Mouse (Mus musculus) heart, embryonic 14.5 days (tissue): Measurements from ENCODE around the gene Tmcc2. TPM values are rescaled to one million over a fixed set of nuclear protein-coding genes. Genes with fewer than 3 reads are reported as not detected.
A peak's percentile ranks its signal among the peaks of the same experiment; 100 is the strongest.

ENCODE experiments used
- ATAC-seq: fragments of 200-750 bp; cut with Nextera tagmentation; 2 replicates; pipeline ENCODE4 v1.8.0; 2017; ENCODE audit warnings: low read depth, moderate TSS enrichment; ENCODE audit not compliant: insufficient number of reproducible peaks, insufficient read depth, low FRiP score
- H3K27ac ChIP-seq, 2 experiments: fragments of 200-500 bp in 1 of 2; fragments of 300-500 bp in 1 of 2; sonication (generic) in 1 of 2; replicated peaks in 1 of 2; 2 replicates each; pipeline ENCODE4 v1.5.1; 2012 to 2014; ENCODE audit warnings: low read depth in 2 of 2, low read length in 2 of 2, control low read depth in 1 of 2, mild to moderate bottlenecking in 1 of 2, mixed read lengths in 1 of 2; ENCODE audit not compliant: control insufficient read depth in 1 of 2, insufficient read depth in 1 of 2
- H3K27me3 ChIP-seq: fragments of 300-500 bp; sonication (generic); 2 replicates; pipeline ENCODE4 v1.6.1; 2014; ENCODE audit warnings: mild to moderate bottlenecking, low read length, control low read depth; ENCODE audit not compliant: control insufficient read depth, insufficient read depth
- H3K36me3 ChIP-seq: fragments of 300-500 bp; sonication (generic); 2 replicates; pipeline ENCODE4 v1.6.1; 2014; ENCODE audit warnings: mild to moderate bottlenecking, control low read depth, low read length, mixed read lengths; ENCODE audit not compliant: control insufficient read depth, insufficient read depth
- H3K4me1 ChIP-seq, 2 experiments: fragments of 200-500 bp in 1 of 2; fragments of 300-500 bp in 1 of 2; sonication (generic) in 1 of 2; 2 replicates each; pipeline ENCODE4 v1.6.1; 2012 to 2014; ENCODE audit warnings: low read length in 2 of 2, control low read depth in 1 of 2, mixed read lengths in 1 of 2; ENCODE audit not compliant: control insufficient read depth in 2 of 2, insufficient read depth in 2 of 2
- H3K4me2 ChIP-seq: fragments of 300-500 bp; sonication (generic); 2 replicates; pipeline ENCODE4 v1.6.1; 2014; ENCODE audit warnings: mild to moderate bottlenecking, low read length
- H3K4me3 ChIP-seq, 2 experiments: fragments of 200-500 bp in 1 of 2; fragments of 300-500 bp in 1 of 2; sonication (generic) in 1 of 2; 2 replicates each; pipeline ENCODE4 v1.5.1; 2012 to 2014; ENCODE audit warnings: low read length in 2 of 2, mild to moderate bottlenecking in 2 of 2, control low read depth in 1 of 2, low read depth in 1 of 2, moderate library complexity in 1 of 2; ENCODE audit not compliant: control insufficient read depth in 1 of 2, insufficient read depth in 1 of 2
- H3K9ac ChIP-seq: fragments of 300-500 bp; sonication (generic); 2 replicates; pipeline ENCODE4 v1.6.1; 2014; ENCODE audit warnings: mild to moderate bottlenecking, low read length
- H3K9me3 ChIP-seq: fragments of 300-500 bp; sonication (generic); 2 replicates; pipeline ENCODE4 v1.6.1; 2016; ENCODE audit warnings: low read length, control low read depth; ENCODE audit not compliant: control insufficient read depth
- WGBS: fragments of 180-500 bp; shearing (Covaris S2); extraction: QIAGEN DNeasy Blood & Tissue Kit; methylation state at CpG from one replicate; pipeline ENCODE4 v1.1.7; 2014; 5-methylcytosine and 5-hydroxymethylcytosine counted together
- polyA plus RNA-seq: library from polyadenylated mRNA; unstranded; fragments of >200 nt; fragmentation: Nextera tagmentation; extraction: Ambion mirVana; gene quantifications from 2 replicates; pipeline ENCODE4 v1.2.1, GENCODE M21; 2014

Tmcc2 gene
- polyA plus RNA-seq: 8.1 and 10.1 TPM in 2 replicates

- peak within 1 kb of the TSS in 1 of 2 experiments; percentile 70; a peak in 3 of 4 replicates for H3K27ac ChIP-seq
- peak within 1 kb of the TSS; percentile 87 for H3K9ac ChIP-seq
- under 1% methylated on average over 50 of the region's 50 CpGs for WGBS
- no peaks in the 10 kb centered on the region for H3K27me3 ChIP-seq
- H3K4me3 ChIP-seq: peak within 1 kb of the TSS; percentile 73 to 75
- H3K36me3 ChIP-seq: no peaks in the 10 kb centered on the region
- no peaks in the 10 kb centered on the region for H3K9me3 ChIP-seq
- peak; percentile 34; the same call in 1 of the 2 replicates for ATAC-seq
- peaks cover 20 to 26% of the 10 kb centered on the region in 2 experiments for H3K4me1 ChIP-seq
- peak within 1 kb of the TSS; percentile 95 for H3K4me2 ChIP-seq
These were observed at the start of gene Tmcc2 for GRCm38 (mm10) chr1:132390691-132391579. Tmcc2 (minus strand) TSS chr1:132391281.

- WGBS: 85% methylated on average over 5 of the region's 5 CpGs
These were observed 46.3 kb upstream of the Tmcc2 start for GRCm38 (mm10) chr1:132437389-132437788.

GRCm38 (mm10) chr1:132436960-132437359, 45.9 kb upstream of the Tmcc2 start:
- H3K9me3 ChIP-seq: no peaks in the 10 kb centered on the region
- H3K4me3 ChIP-seq: no peak overlapping the region
- 81% methylated on average over 1 of the region's 1 CpGs for WGBS
- no peak overlapping the region for H3K9ac ChIP-seq
- peaks cover 36% of the 10 kb centered on the region for H3K36me3 ChIP-seq
- no peak overlapping the region for H3K4me2 ChIP-seq
- ATAC-seq: no peak
- peaks cover 2 to 3% of the 10 kb centered on the region in 2 experiments; a peak in 2 of 4 replicates for H3K4me1 ChIP-seq
- H3K27ac ChIP-seq: no peak overlapping the region
- no peaks in the 10 kb centered on the region for H3K27me3 ChIP-seq

More at GRCm38 (mm10) chr1:132437389-132437788, 46.3 kb upstream of the Tmcc2 start:
- Histone ChIP-seq H3K4me2 (no peak overlapping the region), H3K27ac (no peak overlapping the region), H3K9ac (no peak overlapping the region), H3K27me3 (no peaks in the 10 kb centered on the region), H3K36me3 (peaks cover 40% of the 10 kb centered on the region), H3K9me3 (no peaks in the 10 kb centered on the region), H3K4me3 (no peak overlapping the region), H3K4me1 (no peaks in the 10 kb centered on the region)
- no peak for ATAC-seq

- Histone ChIP-seq H3K4me2 (no peak overlapping the region), H3K27me3 (no peaks in the 10 kb centered on the region), H3K36me3 (peaks cover 33% of the 10 kb centered on the region), H3K9me3 (no peaks in the 10 kb centered on the region), H3K4me1 (peaks cover 4 to 6% of the 10 kb centered on the region in 2 experiments; a peak in 3 of 4 replicates), H3K4me3 (no peak overlapping the region), H3K27ac (peak overlapping the region in 1 of 2 experiments; percentile 16; a peak in 1 of 4 replicates), H3K9ac (no peak overlapping the region)
- 74% methylated on average over 4 of the region's 4 CpGs for WGBS
- no peak for ATAC-seq
These were observed 45.4 kb upstream of the Tmcc2 start for GRCm38 (mm10) chr1:132436320-132436958.

DNA sequence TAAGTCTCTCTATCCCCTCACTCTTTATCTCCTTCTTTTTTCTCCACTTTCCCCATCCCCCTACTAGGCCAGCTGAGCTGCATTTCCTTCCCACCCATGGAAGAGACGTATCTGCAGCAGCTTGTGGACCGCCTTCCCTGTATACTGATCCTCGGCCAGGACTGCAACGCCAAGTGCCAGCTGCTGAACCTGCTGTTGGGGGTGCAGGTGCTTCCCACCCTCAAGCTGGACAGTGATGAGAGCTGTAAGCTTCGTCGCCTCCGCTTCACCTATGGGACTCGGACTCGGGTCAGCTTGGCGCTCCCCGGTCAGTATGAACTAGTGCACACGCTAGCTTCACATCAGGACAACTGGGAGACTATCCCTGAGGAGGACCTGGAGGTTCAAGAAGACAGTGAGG, 43.0 kb upstream of the Tmcc2 start:
- H3K36me3 ChIP-seq: peaks cover 14% of the 10 kb centered on the region
- H3K27ac ChIP-seq: no peak overlapping the region
- H3K4me3 ChIP-seq: no peak overlapping the region
- H3K9ac ChIP-seq: no peak overlapping the region
- no peak overlapping the region for H3K4me2 ChIP-seq
- H3K9me3 ChIP-seq: no peaks in the 10 kb centered on the region
- WGBS: 89% methylated on average over 12 of the region's 12 CpGs
- no peaks in the 10 kb centered on the region for H3K27me3 ChIP-seq
- peaks cover 4 to 6% of the 10 kb centered on the region in 2 experiments; a peak in 3 of 4 replicates for H3K4me1 ChIP-seq
- no peak for ATAC-seq

- WGBS: 88% methylated on average over 5 of the region's 5 CpGs
- no peak overlapping the region for H3K4me2 ChIP-seq
- H3K4me1 ChIP-seq: peaks cover 4 to 6% of the 10 kb centered on the region in 2 experiments; a peak in 3 of 4 replicates
- no peaks in the 10 kb centered on the region for H3K9me3 ChIP-seq
- no peak overlapping the region for H3K4me3 ChIP-seq
- ATAC-seq: no peak
- no peak overlapping the region for H3K9ac ChIP-seq
- H3K27me3 ChIP-seq: no peaks in the 10 kb centered on the region
- H3K36me3 ChIP-seq: peaks cover 14% of the 10 kb centered on the region
- no peak overlapping the region for H3K27ac ChIP-seq
These were observed 42.3 kb upstream of the Tmcc2 start for GRCm38 (mm10) chr1:132433349-132433748.

- H3K27ac ChIP-seq: no peak overlapping the region
- H3K27me3 ChIP-seq: no peaks in the 10 kb centered on the region
- peaks cover 4 to 6% of the 10 kb centered on the region in 2 experiments; a peak in 3 of 4 replicates for H3K4me1 ChIP-seq
- H3K4me3 ChIP-seq: no peak overlapping the region
- H3K9me3 ChIP-seq: no peaks in the 10 kb centered on the region
- no peak for ATAC-seq
- peaks cover 14% of the 10 kb centered on the region for H3K36me3 ChIP-seq
- H3K4me2 ChIP-seq: no peak overlapping the region
- no peak overlapping the region for H3K9ac ChIP-seq
- 56% methylated on average over 9 of the region's 9 CpGs for WGBS
These were observed 40.6 kb upstream of the Tmcc2 start for GRCm38 (mm10) chr1:132431716-132432115.
